Mouse (Mus musculus): ENCODE results near the gene Tada2a. TPM values are rescaled to one million over a fixed set of nuclear protein-coding genes. Genes with fewer than 3 reads are reported as not detected.

The Tada2a gene
- polyA plus RNA-seq, 1 experiment from 2014 or later: 32.7 TPM

DNA sequence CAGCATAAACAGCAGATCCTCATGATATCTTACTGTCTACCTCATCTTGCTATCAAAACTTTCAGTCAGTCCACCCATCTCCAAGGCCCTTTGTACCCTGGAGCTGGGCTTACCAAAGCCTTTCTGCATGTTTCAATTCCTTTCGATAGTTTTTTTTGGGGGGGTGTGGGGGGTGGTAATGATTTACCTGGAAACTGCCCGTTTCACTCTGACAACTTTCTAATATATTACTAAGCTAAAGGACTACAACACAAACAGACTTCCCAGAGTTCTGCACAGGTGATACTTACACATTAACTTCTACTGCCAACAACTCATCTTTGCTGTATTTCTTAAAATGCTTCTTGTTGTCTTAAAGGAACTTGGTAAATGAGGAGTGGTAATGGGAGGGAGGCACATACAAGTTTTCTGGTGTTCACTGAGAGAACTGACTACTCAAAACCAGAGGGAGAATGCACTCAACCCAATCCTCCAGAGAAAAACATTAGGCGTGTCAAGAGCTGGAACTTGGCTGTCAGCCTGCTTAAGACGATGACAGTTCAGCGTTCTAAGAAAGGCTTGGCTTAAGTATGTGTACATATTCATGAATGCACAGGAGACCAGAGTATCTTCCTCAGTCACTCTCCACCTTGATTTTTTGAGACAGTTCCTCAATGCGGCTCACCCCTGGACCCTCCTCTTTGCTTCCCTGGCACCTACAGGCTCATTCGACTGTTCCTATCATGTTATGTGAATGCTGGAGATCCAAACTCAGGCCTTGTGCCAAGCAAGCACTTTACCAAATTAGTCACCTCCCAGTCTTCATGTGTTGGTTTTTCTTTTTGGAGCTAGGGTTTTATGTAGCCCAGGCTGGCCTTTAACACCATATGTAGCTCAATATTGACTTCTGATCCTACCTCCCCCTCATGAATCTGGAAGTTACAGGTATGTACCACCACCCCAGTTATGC lies 55.3 kb downstream of the Tada2a start:
- Histone ChIP-seq H3K36me3 (ENCODE audit: control insufficient read depth, insufficient read depth, low read length) (no peaks in the 10 kb centered on the region), H3K9me3 (ENCODE audit: control insufficient read depth, low read length) (no peaks in the 10 kb centered on the region), H3K27me3 (ENCODE audit: control insufficient read depth, insufficient read depth, low read length) (peaks cover 6% of the 10 kb centered on the region), H3K4me2 (replicated peaks; ENCODE audit: low read depth, low read length) (no peak overlapping the region), H3K27ac (ENCODE audit: low read depth, low read length) (no peak overlapping the region), H3K9ac (ENCODE audit: low read depth, low read length) (no peak overlapping the region), H3K4me1 (replicated peaks; ENCODE audit: control insufficient read depth, insufficient read depth, low read length) (no peaks in the 10 kb centered on the region), H3K4me3 (ENCODE audit: low read depth, low read length) (no peak overlapping the region)
- 86% methylated on average over 7 of the region's 7 CpGs for WGBS
- DNase-seq (ENCODE audit: low spot score) (no peak), ATAC-seq (ENCODE audit: low FRiP score) (no peak)

DNA sequence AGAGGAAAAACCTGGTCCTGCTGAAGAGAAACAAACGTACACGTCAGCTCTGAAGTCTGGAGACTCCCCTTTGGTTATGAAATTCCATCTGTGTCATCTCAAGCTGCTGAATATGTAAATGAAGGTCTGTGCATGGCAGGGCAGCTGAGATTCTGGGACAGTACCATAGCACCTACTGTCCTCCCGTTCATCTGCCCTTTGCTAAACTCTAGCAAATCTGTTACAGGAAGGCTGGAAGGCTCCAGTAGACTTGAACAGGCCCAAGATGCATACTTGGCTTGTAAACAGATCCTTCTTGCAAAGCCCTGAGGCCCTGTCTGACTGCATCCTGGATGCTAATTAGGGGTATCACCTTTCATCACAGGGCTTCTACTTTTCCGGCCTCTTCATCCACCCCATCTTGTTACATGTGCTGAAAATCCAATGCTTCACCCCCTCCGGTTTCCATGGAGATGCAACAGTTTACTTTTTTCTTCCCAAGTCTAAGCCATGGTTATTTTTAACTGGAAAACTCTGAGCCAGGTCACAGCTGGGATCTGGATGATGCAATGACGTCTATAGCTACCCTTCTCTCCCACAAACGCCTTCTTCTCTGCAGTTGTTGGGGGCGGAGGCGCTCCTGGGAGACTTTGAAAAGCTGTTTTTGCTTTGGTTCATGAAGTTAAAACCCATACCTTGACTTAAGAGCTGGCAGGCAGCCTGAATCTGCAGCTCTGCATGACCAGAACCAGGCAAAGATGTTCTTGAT lies 56.3 kb downstream of the Tada2a start:
- no peak overlapping the region for H3K9ac ChIP-seq (ENCODE audit: low read depth, low read length)
- no peak overlapping the region for H3K4me3 ChIP-seq (ENCODE audit: low read depth, low read length)
- no peak overlapping the region for H3K27ac ChIP-seq (ENCODE audit: low read depth, low read length)
- peaks cover 12% of the 10 kb centered on the region for H3K27me3 ChIP-seq (ENCODE audit: control insufficient read depth, insufficient read depth, low read length)
- DNase-seq (ENCODE audit: low spot score): no peak
- H3K9me3 ChIP-seq (ENCODE audit: control insufficient read depth, low read length): no peaks in the 10 kb centered on the region
- H3K4me1 ChIP-seq (replicated peaks; ENCODE audit: control insufficient read depth, insufficient read depth, low read length): no peaks in the 10 kb centered on the region
- 55% methylated on average over 9 of the region's 9 CpGs for WGBS
- no peaks in the 10 kb centered on the region for H3K36me3 ChIP-seq (ENCODE audit: control insufficient read depth, insufficient read depth, low read length)
- no peak for ATAC-seq (ENCODE audit: low FRiP score)
- no peak overlapping the region for H3K4me2 ChIP-seq (replicated peaks; ENCODE audit: low read depth, low read length)

DNA sequence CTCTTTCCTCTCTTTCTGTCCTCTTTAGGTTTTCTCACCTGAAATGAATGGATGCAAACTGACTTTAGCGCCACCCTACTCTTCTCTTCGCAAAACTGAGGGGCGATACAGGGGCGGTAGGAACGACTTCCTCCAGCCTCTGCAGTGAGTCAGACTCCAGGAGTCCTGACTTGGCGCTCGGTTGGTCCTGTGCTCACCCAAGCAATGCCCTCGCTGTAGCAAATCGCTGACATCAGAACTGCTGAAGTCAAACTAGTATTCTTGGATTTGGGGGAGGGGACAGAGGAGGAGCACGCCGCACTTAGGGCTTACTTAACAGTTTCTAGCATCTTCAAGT lies 60.4 kb downstream of the Tada2a start, which contains the start of gene Dusp14:
Gene Dusp14, minus strand, starts transcription at position 228 of the 337 bp plus-strand sequence.
- H3K27me3 ChIP-seq (ENCODE audit: control insufficient read depth, insufficient read depth, low read length): peaks cover 27% of the 10 kb centered on the region
- WGBS: 14% methylated on average over 11 of the region's 11 CpGs

DNA sequence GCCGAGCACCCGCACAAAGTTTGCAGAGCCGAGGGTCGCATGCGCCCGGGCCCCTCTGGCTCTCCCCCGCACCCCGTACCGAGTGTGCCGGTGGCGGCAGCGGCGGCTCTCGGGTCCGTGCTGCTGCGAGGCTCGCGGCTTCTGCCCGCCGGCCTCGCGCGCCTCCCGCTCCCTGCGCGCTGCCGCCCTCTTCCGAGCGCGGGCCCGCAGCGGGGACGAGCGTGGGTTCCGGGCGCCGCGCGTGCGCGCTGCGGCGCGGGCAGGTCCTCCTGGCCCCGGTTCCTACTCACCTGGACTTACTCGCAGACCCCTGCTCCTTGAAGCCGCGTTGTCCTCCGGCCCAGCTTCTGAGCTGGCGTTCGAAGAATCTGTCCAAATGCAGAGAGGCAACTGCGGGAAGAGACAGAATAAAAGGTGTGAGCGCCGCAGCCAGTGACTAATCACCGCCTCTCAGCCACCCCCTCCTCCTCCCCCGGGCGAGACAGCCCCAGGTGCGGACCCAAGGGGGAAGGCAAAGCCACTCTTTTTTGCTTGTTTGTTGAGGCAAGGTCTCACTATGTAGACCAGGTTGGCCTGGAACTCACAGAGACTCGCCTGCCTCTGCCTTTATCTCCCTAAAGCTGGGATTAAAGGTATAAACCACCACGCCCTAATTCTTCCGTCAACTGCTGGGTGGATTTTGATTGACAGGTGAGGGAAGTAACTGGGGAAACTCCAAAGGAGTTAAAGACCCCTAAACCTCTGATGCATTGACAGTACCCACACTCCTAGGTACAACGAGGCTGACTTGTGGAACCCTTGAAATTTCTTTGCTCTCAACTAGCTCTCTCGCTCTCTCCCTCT lies 61.0 kb downstream of the Tada2a start:
- peak overlapping the region; percentile 63 for H3K4me3 ChIP-seq (ENCODE audit: low read depth, low read length)
- no peak overlapping the region for H3K27ac ChIP-seq (ENCODE audit: low read depth, low read length)
- peak overlapping the region; percentile 94 for H3K4me2 ChIP-seq (replicated peaks; ENCODE audit: low read depth, low read length)
- peaks cover 27% of the 10 kb centered on the region for H3K27me3 ChIP-seq (ENCODE audit: control insufficient read depth, insufficient read depth, low read length)
- H3K36me3 ChIP-seq (ENCODE audit: control insufficient read depth, insufficient read depth, low read length): no peaks in the 10 kb centered on the region
- peak overlapping the region; percentile 67 for H3K9ac ChIP-seq (ENCODE audit: low read depth, low read length)
- DNase-seq (ENCODE audit: low spot score) (peak; percentile 79), ATAC-seq (ENCODE audit: low FRiP score) (peak; percentile 43; the same call in 1 of the 2 replicates)
- peaks cover 9% of the 10 kb centered on the region for H3K4me1 ChIP-seq (replicated peaks; ENCODE audit: control insufficient read depth, insufficient read depth, low read length)
- no peaks in the 10 kb centered on the region for H3K9me3 ChIP-seq (ENCODE audit: control insufficient read depth, low read length)
- WGBS: 2% methylated on average over 63 of the region's 63 CpGs

More for the DNA sequence above, 60.4 kb downstream of the Tada2a start, which contains the start of gene Dusp14:
- peaks cover 9% of the 10 kb centered on the region for H3K4me1 ChIP-seq (replicated peaks; ENCODE audit: control insufficient read depth, insufficient read depth, low read length)
- peak; percentile 34 for DNase-seq (ENCODE audit: low spot score)
- no peak for ATAC-seq (ENCODE audit: low FRiP score)
- H3K9me3 ChIP-seq (ENCODE audit: control insufficient read depth, low read length): no peaks in the 10 kb centered on the region
- no peak within 1 kb of the TSS for H3K27ac ChIP-seq (ENCODE audit: low read depth, low read length)
- peak within 1 kb of the TSS; percentile 94 for H3K4me2 ChIP-seq (replicated peaks; ENCODE audit: low read depth, low read length)
- peak within 1 kb of the TSS; percentile 63 for H3K4me3 ChIP-seq (ENCODE audit: low read depth, low read length)
- H3K9ac ChIP-seq (ENCODE audit: low read depth, low read length): peak within 1 kb of the TSS; percentile 67
- H3K36me3 ChIP-seq (ENCODE audit: control insufficient read depth, insufficient read depth, low read length): no peaks in the 10 kb centered on the region

DNA sequence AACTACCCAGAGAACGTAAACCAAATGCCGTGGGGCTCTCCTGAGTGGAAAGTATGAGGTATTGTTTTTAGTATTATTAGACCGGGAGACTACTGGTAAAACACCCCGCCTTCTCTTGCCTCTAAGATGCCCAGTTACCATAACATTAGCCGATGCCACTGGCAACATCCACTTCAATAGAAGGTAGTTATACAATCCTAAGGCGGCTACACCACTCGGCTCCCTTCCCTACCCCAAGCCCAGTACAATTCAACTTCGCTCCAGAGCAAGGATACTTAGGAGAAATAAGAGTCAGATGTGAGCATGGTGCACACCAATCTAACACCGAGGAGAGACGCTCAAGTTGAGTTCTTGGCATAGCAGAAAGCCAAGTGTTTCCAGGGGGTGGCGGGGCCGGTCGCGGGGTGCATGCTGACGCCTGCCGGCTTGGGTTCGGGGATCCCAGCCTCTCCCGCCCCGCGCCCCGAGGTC lies 61.6 kb downstream of the Tada2a start:
- WGBS: 2% methylated on average over 21 of the region's 21 CpGs
- peaks cover 27% of the 10 kb centered on the region for H3K27me3 ChIP-seq (ENCODE audit: control insufficient read depth, insufficient read depth, low read length)
- peak; percentile 67 for DNase-seq (ENCODE audit: low spot score)

DNA sequence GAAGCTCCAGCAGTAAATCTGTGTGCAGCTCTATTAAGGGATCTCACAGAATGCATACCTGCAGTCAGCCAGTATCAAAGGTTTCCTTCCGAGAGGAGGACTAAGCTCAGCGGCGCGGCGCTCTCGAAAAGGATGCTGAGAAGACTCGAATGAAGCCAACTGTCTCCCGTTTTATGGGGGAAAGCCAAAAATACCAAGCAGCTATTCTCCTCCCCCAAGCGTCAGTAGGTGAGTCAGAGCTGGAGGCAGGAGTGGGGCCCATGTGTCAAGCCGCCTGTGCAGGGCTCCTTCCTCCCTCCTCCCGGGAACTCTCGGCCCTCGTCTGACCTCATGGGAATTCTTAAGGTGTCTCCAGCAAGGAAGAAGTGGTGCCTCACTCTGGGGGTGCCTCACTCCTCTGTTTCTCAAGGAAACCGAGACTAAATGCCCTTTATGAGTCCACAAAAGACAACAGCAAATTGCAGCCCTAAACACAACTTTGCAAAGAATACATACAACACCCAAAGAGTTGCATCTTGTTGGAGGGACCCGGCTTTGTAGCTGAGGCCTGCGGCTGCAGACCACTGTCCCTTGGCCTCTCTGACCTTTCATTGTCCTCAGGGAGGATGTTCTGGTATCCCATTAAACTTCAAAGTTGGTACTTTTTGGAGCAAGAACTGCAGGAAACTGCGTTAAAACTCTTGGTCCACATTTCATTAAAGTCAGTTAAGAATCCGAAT lies 62.3 kb downstream of the Tada2a start:
- Histone ChIP-seq H3K4me1 (replicated peaks; ENCODE audit: control insufficient read depth, insufficient read depth, low read length) (peaks cover 9% of the 10 kb centered on the region), H3K9ac (ENCODE audit: low read depth, low read length) (no peak overlapping the region), H3K36me3 (ENCODE audit: control insufficient read depth, insufficient read depth, low read length) (no peaks in the 10 kb centered on the region), H3K4me3 (ENCODE audit: low read depth, low read length) (peak overlapping the region; percentile 63), H3K4me2 (replicated peaks; ENCODE audit: low read depth, low read length) (peak overlapping the region; percentile 94), H3K27ac (ENCODE audit: low read depth, low read length) (no peak overlapping the region), H3K27me3 (ENCODE audit: control insufficient read depth, insufficient read depth, low read length) (peaks cover 27% of the 10 kb centered on the region), H3K9me3 (ENCODE audit: control insufficient read depth, low read length) (no peaks in the 10 kb centered on the region)
- DNase-seq (ENCODE audit: low spot score) (peak; percentile 37), ATAC-seq (ENCODE audit: low FRiP score) (no peak)
- 6% methylated on average over 18 of the region's 18 CpGs for WGBS

More for the DNA sequence above, 61.6 kb downstream of the Tada2a start:
- Histone ChIP-seq H3K4me3 (ENCODE audit: low read depth, low read length) (peak overlapping the region; percentile 63), H3K9me3 (ENCODE audit: control insufficient read depth, low read length) (no peaks in the 10 kb centered on the region), H3K4me1 (replicated peaks; ENCODE audit: control insufficient read depth, insufficient read depth, low read length) (peaks cover 9% of the 10 kb centered on the region), H3K4me2 (replicated peaks; ENCODE audit: low read depth, low read length) (peak overlapping the region; percentile 94), H3K27ac (ENCODE audit: low read depth, low read length) (no peak overlapping the region), H3K36me3 (ENCODE audit: control insufficient read depth, insufficient read depth, low read length) (no peaks in the 10 kb centered on the region), H3K9ac (ENCODE audit: low read depth, low read length) (peak overlapping the region; percentile 67)
- peak; percentile 25; the same call in 1 of the 2 replicates for ATAC-seq (ENCODE audit: low FRiP score)

DNA sequence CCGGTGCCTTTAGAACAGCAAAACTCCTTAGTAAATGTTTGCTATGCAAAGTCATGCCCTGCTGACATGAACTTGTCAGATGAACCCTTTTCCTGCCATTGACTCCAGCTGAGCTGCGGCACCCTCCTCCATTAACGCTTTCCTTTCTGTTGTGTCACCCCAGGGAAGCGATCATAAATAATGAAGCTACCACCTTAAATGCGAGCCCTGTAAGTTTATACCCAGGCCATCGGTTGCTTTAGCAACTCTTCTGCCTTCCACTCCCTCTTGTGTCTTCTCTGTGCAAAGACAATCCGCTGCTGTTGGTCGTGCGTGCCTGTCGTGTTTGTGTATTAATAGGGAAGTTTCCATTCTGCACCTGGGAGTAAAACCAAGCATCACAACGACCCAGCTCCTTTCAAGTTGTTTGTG lies 63.3 kb downstream of the Tada2a start:
- H3K4me1 ChIP-seq (replicated peaks; ENCODE audit: control insufficient read depth, insufficient read depth, low read length): peaks cover 9% of the 10 kb centered on the region
- no peaks in the 10 kb centered on the region for H3K36me3 ChIP-seq (ENCODE audit: control insufficient read depth, insufficient read depth, low read length)
- no peak for ATAC-seq (ENCODE audit: low FRiP score)
- peaks cover 27% of the 10 kb centered on the region for H3K27me3 ChIP-seq (ENCODE audit: control insufficient read depth, insufficient read depth, low read length)
- H3K4me3 ChIP-seq (ENCODE audit: low read depth, low read length): no peak overlapping the region
- no peak overlapping the region; the same call in 1 of the 2 replicates for H3K4me2 ChIP-seq (replicated peaks; ENCODE audit: low read depth, low read length)
- peak; percentile 25 for DNase-seq (ENCODE audit: low spot score)
- no peak overlapping the region for H3K9ac ChIP-seq (ENCODE audit: low read depth, low read length)
- 6% methylated on average over 11 of the region's 11 CpGs for WGBS
- no peaks in the 10 kb centered on the region for H3K9me3 ChIP-seq (ENCODE audit: control insufficient read depth, low read length)
- H3K27ac ChIP-seq (ENCODE audit: low read depth, low read length): no peak overlapping the region
